Comparison of ENCODE assay signal across 13 mouse cellular contexts in the genomic region with DNA sequence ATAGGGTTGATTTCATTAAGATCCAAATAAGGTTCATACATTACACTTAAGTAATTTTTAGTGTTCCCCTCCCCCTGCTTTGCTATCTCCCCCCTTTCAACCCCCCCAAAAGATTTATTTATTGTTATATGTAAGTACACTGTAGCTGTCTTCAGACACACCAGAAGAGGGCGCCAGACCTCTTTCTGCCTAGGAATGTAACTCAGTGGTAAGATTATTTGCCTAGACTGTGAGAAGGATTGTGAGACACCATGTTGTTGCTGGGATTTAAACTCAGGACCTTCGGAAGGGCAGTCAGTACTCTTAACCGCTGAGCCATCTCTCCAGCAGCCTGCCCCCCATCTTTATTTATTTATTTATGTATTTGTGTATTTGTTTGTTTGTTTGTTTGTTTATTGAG. TPM values are rescaled to one million over a fixed set of nuclear protein-coding genes. Genes with fewer than 3 reads are reported as not detected.
DNase-seq lines count a peak whose midpoint lies in the region; ATAC-seq and TF ChIP-seq lines count a peak whose summit lies in the region.
"Had no signal": no experiment of that assay in that cellular context is flagged by ENCODE, and none has a peak within 500 bp of the region (broad histone marks: within the 10 kb centered on the region; RNA-seq: fewer than 3 reads in every experiment).

No protein-coding gene starts in this region.

- WGBS in heart, adult 2 months = 77% methylated on average over 3 of the region's 3 CpGs

- peaks cover 4% of the 10 kb centered on the region; the same call in 1 of the 2 replicates for H3K4me1 ChIP-seq in heart, adult 2 months (ENCODE audit: control insufficient read depth, insufficient read depth, low read length)

- peak; percentile 63 for TF ChIP-seq CTCF in heart, adult 2 months (IDR thresholded peaks at IDR 0.05)

- peaks cover 5% of the 10 kb centered on the region for H3K36me3 ChIP-seq in heart, adult 2 months (ENCODE audit: control insufficient read depth, insufficient read depth, low read length)
- H3K36me3 ChIP-seq: stomach, embryonic 15.5 days had no signal

- intact Hi-C loops in heart, adult 2 months (cut with DNase I) = loop anchor here (5.0 kb wide), 1 partner anchor 41 kb away; no protein-coding TSS in a partner anchor
- intact Hi-C loops in heart, postnatal 25 days (cut with DNase I) = no loop called here

- H3K9ac ChIP-seq in heart, adult 2 months (ENCODE audit: low read depth, low read length) = no peak overlapping the region
- H3K9ac ChIP-seq: kidney, embryonic 15.5 days; stomach, embryonic 15.5 days had no signal

- DNase-seq in CD4-positive, CD25-positive, alpha-beta regulatory T cell, adult 2 months (ENCODE audit: low read depth, low spot score) = peak; percentile 36
- DNase-seq in heart, adult 2 months = no peak
- DNase-seq in heart, postnatal 25 days (ENCODE audit: low spot score) = no peak
- peak; percentile 18 for DNase-seq in thymus, postnatal 4 days
- no peak for DNase-seq in thymus, postnatal 14 days
- no peak for DNase-seq in spleen, adult 18-20 months
- DNase-seq in neural tube, embryonic 10.5 days (ENCODE audit: extremely low spot score, low spot score) = no peak
- DNase-seq: layer of hippocampus, postnatal 36 days; liver; lung, postnatal 4 days had no signal

- TF ChIP-seq POLR2A in heart, adult 2 months (IDR thresholded peaks at IDR 0.05; ENCODE audit: insufficient read depth, low read depth, low read length) = no peak

- H3K27me3 ChIP-seq in heart, adult 2 months (ENCODE audit: control insufficient read depth, insufficient read depth, low read length) = no peaks in the 10 kb centered on the region
- H3K27me3 ChIP-seq: kidney, embryonic 15.5 days; stomach, embryonic 15.5 days had no signal

- H3K79me2 ChIP-seq in heart, adult 2 months (replicated peaks; ENCODE audit: control insufficient read depth, insufficient read depth, low read length) = peaks cover 6% of the 10 kb centered on the region

- H3K4me3 ChIP-seq in heart, adult 2 months = no peak overlapping the region
- H3K4me3 ChIP-seq: kidney, embryonic 15.5 days; stomach, embryonic 15.5 days had no signal

- TF ChIP-seq EP300 in heart, adult 2 months (IDR thresholded peaks at IDR 0.05; ENCODE audit: insufficient read depth, low read depth, low read length) = no peak

- H3K27ac ChIP-seq in heart, adult 2 months = no peak overlapping the region
- H3K27ac ChIP-seq: kidney, embryonic 15.5 days; stomach, embryonic 15.5 days had no signal

- ATAC-seq in CD4-positive, CD25-positive, alpha-beta regulatory T cell, adult 4 months = no peak

RNA-seq across cellular contexts. Expression of gene Tulp4, which starts 4.7 kb away (rescaled TPM):
- 10 to 100 TPM; 23.5 to 48.7 TPM for polyA plus RNA-seq in CD4-positive, CD25-positive, alpha-beta regulatory T cell, adult 4 months (2017; shearing (Covaris generic))
- total RNA-seq in heart, adult 2 months (2021) = 100 to 1,000 TPM in 1 of 2 experiments, 10 to 100 TPM in 1; 97.2 to 112 TPM
- 31.2 and 37.8 TPM in 2 replicates for polyA plus RNA-seq in heart, adult 2 months (2012; rRNA removed)
- 100 to 1,000 TPM in 1 of 2 experiments, 10 to 100 TPM in 1; 99.6 to 111 TPM for total RNA-seq in heart, postnatal 25 days (2021)

RNA-seq across cellular contexts. Expression of gene Gtf2h5, which starts 31.4 kb away (rescaled TPM):
- polyA plus RNA-seq in CD4-positive, CD25-positive, alpha-beta regulatory T cell, adult 4 months (2017; shearing (Covaris generic)) = 10 to 100 TPM; 93.2 to 94.5 TPM
- 10 to 100 TPM; 54.6 to 64.7 TPM for total RNA-seq in heart, adult 2 months (2021)
- 25.5 and 36.3 TPM in 2 replicates for polyA plus RNA-seq in heart, adult 2 months (2012; rRNA removed)
- 10 to 100 TPM; 68.5 to 68.6 TPM for total RNA-seq in heart, postnatal 25 days (2021)

RNA-seq across cellular contexts. Expression of gene Serac1, which starts 31.4 kb away (rescaled TPM):
- 1 to 10 TPM; 1.4 to 2.3 TPM for polyA plus RNA-seq in CD4-positive, CD25-positive, alpha-beta regulatory T cell, adult 4 months (2017; shearing (Covaris generic))
- 1 to 10 TPM; 7.0 to 8.6 TPM for total RNA-seq in heart, adult 2 months (2021)
- polyA plus RNA-seq in heart, adult 2 months (2012; rRNA removed) = 5.7 and 11.5 TPM in 2 replicates
- total RNA-seq in heart, postnatal 25 days (2021) = 10 to 100 TPM in 1 of 2 experiments, 1 to 10 TPM in 1; 6.0 to 10.4 TPM

Comparison
In these comparisons a context has a peak if more than half of its experiments do, and no peak if none do; other contexts are left out.
1. DNase-seq: peak in CD4-positive, CD25-positive, alpha-beta regulatory T cell, adult 2 months (single experiment) and thymus, postnatal 4 days (single experiment); none in heart, adult 2 months (0 of 2), heart, postnatal 25 days (single experiment), thymus, postnatal 14 days (single experiment), spleen, adult 18-20 months (0 of 2) and neural tube, embryonic 10.5 days (single experiment).